Mouse (Mus musculus) midbrain, embryonic 15.5 days (tissue): ENCODE measurements around the gene Dcun1d4. TPM values are rescaled to one million over a fixed set of nuclear protein-coding genes. Genes with fewer than 3 reads are reported as not detected.
"Not testable (repeated sequence)": the region's sequence is repeated elsewhere in the genome, so short reads cannot be mapped to it uniquely, and the experiment has no call there.

Experiments used
- ATAC-seq: fragments of 200-750 bp; cut with Nextera tagmentation; replicated peaks from 2 replicates; pipeline ENCODE4 v1.8.0; 2017; ENCODE audit warnings: moderate TSS enrichment
- H3K27ac ChIP-seq: fragments of 300-500 bp; sonication (generic); 2 replicates; pipeline ENCODE4 v1.5.1; 2015; ENCODE audit warnings: mild to moderate bottlenecking, inconsistent platforms
- H3K27me3 ChIP-seq: fragments of 300-500 bp; sonication (generic); replicated peaks from 2 replicates; pipeline ENCODE4 v1.6.1; 2015; ENCODE audit warnings: inconsistent platforms
- H3K36me3 ChIP-seq: fragments of 300-500 bp; sonication (generic); replicated peaks from 2 replicates; pipeline ENCODE4 v1.6.1; 2015; ENCODE audit warnings: inconsistent platforms
- H3K4me1 ChIP-seq: fragments of 300-500 bp; sonication (generic); 2 replicates; pipeline ENCODE4 v1.6.1; 2015; ENCODE audit warnings: inconsistent platforms
- H3K4me2 ChIP-seq: fragments of 300-500 bp; sonication (generic); 2 replicates; pipeline ENCODE4 v1.6.1; 2015; ENCODE audit warnings: inconsistent platforms, mild to moderate bottlenecking, moderate library complexity
- H3K4me3 ChIP-seq: fragments of 300-500 bp; sonication (generic); 2 replicates; pipeline ENCODE4 v1.5.1; 2015; ENCODE audit warnings: mild to moderate bottlenecking, inconsistent platforms
- H3K9ac ChIP-seq: fragments of 300-500 bp; sonication (generic); 2 replicates; pipeline ENCODE4 v1.6.1; 2015; ENCODE audit warnings: mild to moderate bottlenecking, inconsistent platforms
- H3K9me3 ChIP-seq: fragments of 300-500 bp; sonication (generic); 2 replicates; pipeline ENCODE4 v1.6.1; 2016; ENCODE audit warnings: inconsistent platforms
- WGBS: fragments of 180-500 bp; shearing (Covaris S2); methylation state at CpG from one replicate; pipeline ENCODE4 v1.1.7; 2015; ENCODE audit warnings: mixed read lengths; 5-methylcytosine and 5-hydroxymethylcytosine counted together
- polyA plus RNA-seq: library from polyadenylated mRNA; unstranded; fragments of >200 nt; fragmentation: Nextera tagmentation; extraction: Ambion mirVana; gene quantifications from 2 replicates; pipeline ENCODE4 v1.2.1, GENCODE M21; 2015

Dcun1d4 gene
- polyA plus RNA-seq, 1 experiment from 2014 or later = 52.2 TPM

DNA sequence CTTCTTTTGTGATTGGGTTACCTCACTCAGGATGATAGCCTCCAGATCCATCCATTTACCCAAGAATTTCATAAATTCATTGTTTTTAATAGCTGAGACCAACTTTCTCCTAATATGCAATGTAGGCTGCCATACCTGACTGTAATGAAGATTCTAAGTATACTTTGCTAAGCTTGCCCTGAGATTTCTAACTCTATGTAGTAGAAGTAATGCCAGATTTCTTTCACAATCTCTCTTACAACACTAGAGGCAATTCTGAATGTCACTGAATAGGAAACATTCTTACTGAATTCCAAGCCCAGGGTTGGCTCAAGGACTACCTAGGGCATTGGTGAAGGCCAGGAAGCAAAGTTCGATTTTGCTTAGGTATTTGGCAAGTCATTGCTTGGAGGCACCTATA, 1.6 kb downstream of the Dcun1d4 start:
- not testable (repeated sequence) for H3K36me3 ChIP-seq, H3K9ac ChIP-seq, H3K4me1 ChIP-seq, H3K4me2 ChIP-seq, ATAC-seq, H3K4me3 ChIP-seq, H3K9me3 ChIP-seq, H3K27me3 ChIP-seq, H3K27ac ChIP-seq
- WGBS = 95% methylated on average over 1 of the region's 1 CpGs

GRCm38 (mm10) chr5:73484016-73484615, 3.3 kb downstream of the Dcun1d4 start:
- Histone ChIP-seq H3K9me3 (no peaks in the 10 kb centered on the region), H3K4me1 (peaks cover 2% of the 10 kb centered on the region; the same call in 1 of the 2 replicates), H3K4me3 (0 out of 2 replicates have a peak overlapping the region, but pooled peaks have one; percentile 3), H3K27ac (no peak overlapping the region), H3K9ac (no peak overlapping the region), H3K4me2 (no peak overlapping the region; the same call in 1 of the 2 replicates), H3K27me3 (no peaks in the 10 kb centered on the region), H3K36me3 (no peaks in the 10 kb centered on the region)
- no peak for ATAC-seq
- 52% methylated on average over 5 of the region's 5 CpGs for WGBS

GRCm38 (mm10) chr5:73486451-73486850, 5.7 kb downstream of the Dcun1d4 start:
- WGBS = 45% methylated on average over 4 of the region's 4 CpGs
- Histone ChIP-seq H3K4me1 (peaks cover 9% of the 10 kb centered on the region), H3K27me3 (no peaks in the 10 kb centered on the region), H3K4me3 (no peak overlapping the region), H3K4me2 (no peak overlapping the region), H3K27ac (no peak overlapping the region), H3K9ac (no peak overlapping the region), H3K9me3 (no peaks in the 10 kb centered on the region), H3K36me3 (no peaks in the 10 kb centered on the region)
- ATAC-seq = no peak

GRCm38 (mm10) chr5:73489915-73490314, 9.1 kb downstream of the Dcun1d4 start:
- Histone ChIP-seq H3K4me1 (peaks cover 19% of the 10 kb centered on the region), H3K36me3 (no peaks in the 10 kb centered on the region), H3K9me3 (no peaks in the 10 kb centered on the region), H3K9ac (peak overlapping the region; percentile 50), H3K27ac (peak overlapping the region; percentile 86), H3K27me3 (no peaks in the 10 kb centered on the region), H3K4me3 (peak overlapping the region; percentile 97), H3K4me2 (peak overlapping the region; percentile 71)
- 3% methylated on average over 14 of the region's 14 CpGs for WGBS
- ATAC-seq = no peak

GRCm38 (mm10) chr5:73490596-73491073, 9.8 kb downstream of the Dcun1d4 start:
- H3K9me3 ChIP-seq = no peaks in the 10 kb centered on the region
- under 1% methylated on average over 37 of the region's 37 CpGs for WGBS
- ATAC-seq = peak; percentile 96
- peak overlapping the region; percentile 96 for H3K27ac ChIP-seq
- H3K27me3 ChIP-seq = no peaks in the 10 kb centered on the region
- peaks cover 19% of the 10 kb centered on the region for H3K4me1 ChIP-seq
- no peaks in the 10 kb centered on the region for H3K36me3 ChIP-seq
- H3K4me2 ChIP-seq = peak overlapping the region; percentile 91
- peak overlapping the region; percentile 50 for H3K9ac ChIP-seq
- H3K4me3 ChIP-seq = peak overlapping the region; percentile 97

- H3K9ac ChIP-seq = peak overlapping the region; percentile 76
- no peaks in the 10 kb centered on the region for H3K9me3 ChIP-seq
- H3K4me1 ChIP-seq = peaks cover 19% of the 10 kb centered on the region
- H3K27ac ChIP-seq = peak overlapping the region; percentile 96
- no peaks in the 10 kb centered on the region for H3K36me3 ChIP-seq
- peak; percentile 58 for ATAC-seq
- H3K4me3 ChIP-seq = peak overlapping the region; percentile 97
- H3K4me2 ChIP-seq = peak overlapping the region; percentile 91
- H3K27me3 ChIP-seq = no peaks in the 10 kb centered on the region
- under 1% methylated on average over 61 of the region's 70 CpGs for WGBS
Measured at GRCm38 (mm10) chr5:73491074-73491836, 10.5 kb downstream of the Dcun1d4 start.

- Histone ChIP-seq H3K36me3 (no peaks in the 10 kb centered on the region), H3K9me3 (no peaks in the 10 kb centered on the region), H3K4me1 (peaks cover 19% of the 10 kb centered on the region), H3K4me3 (peak overlapping the region; percentile 97), H3K9ac (peak overlapping the region; percentile 76), H3K4me2 (peak overlapping the region; percentile 91), H3K27me3 (no peaks in the 10 kb centered on the region), H3K27ac (peak overlapping the region; percentile 96)
- WGBS = 1% methylated on average over 59 of the region's 59 CpGs
- ATAC-seq = peak; percentile 76
Measured at GRCm38 (mm10) chr5:73491837-73492720, 11.3 kb downstream of the Dcun1d4 start.

DNA sequence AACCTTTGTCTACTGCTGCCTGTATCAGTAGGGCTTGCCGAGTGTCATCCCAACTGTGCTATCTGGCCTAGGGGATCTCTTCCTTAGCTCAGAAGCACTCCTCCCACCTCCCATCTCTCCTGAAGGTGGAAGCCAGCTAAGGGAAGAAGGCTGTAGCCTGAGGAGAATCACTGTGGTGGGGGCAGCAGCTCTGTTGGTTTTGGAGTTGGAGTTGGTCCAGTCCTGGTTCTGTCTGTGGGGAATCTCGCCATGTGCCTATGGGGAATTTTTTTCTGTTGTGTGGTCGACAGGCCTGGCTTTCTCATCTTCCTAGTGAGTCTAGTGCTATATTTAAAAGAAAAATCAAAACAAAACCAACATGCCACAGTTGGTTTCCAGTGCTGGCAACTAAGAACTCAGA, 16.6 kb downstream of the Dcun1d4 start:
- Histone ChIP-seq H3K27me3 (no peaks in the 10 kb centered on the region), H3K36me3 (no peaks in the 10 kb centered on the region), H3K9me3 (no peaks in the 10 kb centered on the region), H3K4me1 (peaks cover 13% of the 10 kb centered on the region), H3K4me3 (no peak overlapping the region), H3K9ac (no peak overlapping the region), H3K27ac (no peak overlapping the region), H3K4me2 (no peak overlapping the region)
- no peak for ATAC-seq
- WGBS = 85% methylated on average over 3 of the region's 3 CpGs

GRCm38 (mm10) chr5:73498559-73498958, 17.8 kb downstream of the Dcun1d4 start:
- H3K36me3 ChIP-seq = no peaks in the 10 kb centered on the region
- no peak overlapping the region for H3K9ac ChIP-seq
- no peaks in the 10 kb centered on the region for H3K9me3 ChIP-seq
- 88% methylated on average over 8 of the region's 8 CpGs for WGBS
- no peak overlapping the region for H3K27ac ChIP-seq
- H3K4me1 ChIP-seq = peaks cover 3% of the 10 kb centered on the region
- H3K4me3 ChIP-seq = no peak overlapping the region
- ATAC-seq = no peak
- H3K4me2 ChIP-seq = no peak overlapping the region
- no peaks in the 10 kb centered on the region for H3K27me3 ChIP-seq

DNA sequence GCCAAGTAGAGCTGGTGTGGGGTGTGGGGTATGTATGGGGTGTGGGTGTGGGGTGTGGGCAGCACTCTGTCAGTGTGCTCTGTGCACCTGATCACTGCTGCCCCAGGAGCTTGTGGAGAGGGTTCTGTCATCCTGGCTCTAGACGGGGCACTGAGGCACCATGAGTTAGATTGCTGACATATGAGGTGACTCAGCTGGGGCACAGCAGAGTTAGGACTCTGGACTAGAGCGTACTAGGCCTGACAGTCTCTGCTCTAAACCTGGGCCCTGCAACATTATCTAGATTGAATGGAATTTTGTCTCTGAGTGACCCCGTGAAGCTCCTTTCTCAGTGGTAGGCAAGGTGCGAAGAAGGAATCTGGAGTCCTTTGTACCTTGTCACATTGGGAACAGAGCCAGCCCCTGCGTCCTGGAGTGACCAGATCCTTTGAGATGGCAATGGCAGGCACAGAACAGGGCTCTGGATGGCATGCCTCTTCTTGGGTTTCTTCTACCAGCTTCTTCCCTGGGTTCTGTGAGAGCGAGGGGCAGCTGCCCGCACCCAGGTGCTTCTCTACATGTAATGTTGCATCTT, 20.2 kb downstream of the Dcun1d4 start:
- no peaks in the 10 kb centered on the region for H3K27me3 ChIP-seq
- no peak overlapping the region for H3K4me2 ChIP-seq
- WGBS = 82% methylated on average over 7 of the region's 7 CpGs
- no peaks in the 10 kb centered on the region for H3K4me1 ChIP-seq
- no peaks in the 10 kb centered on the region for H3K36me3 ChIP-seq
- no peak overlapping the region for H3K9ac ChIP-seq
- no peak overlapping the region for H3K4me3 ChIP-seq
- H3K9me3 ChIP-seq = no peaks in the 10 kb centered on the region
- no peak overlapping the region for H3K27ac ChIP-seq
- no peak for ATAC-seq

- 93% methylated on average over 9 of the region's 9 CpGs for WGBS
- H3K9me3 ChIP-seq = no peaks in the 10 kb centered on the region
- H3K36me3 ChIP-seq = no peaks in the 10 kb centered on the region
- no peak overlapping the region for H3K9ac ChIP-seq
- H3K27me3 ChIP-seq = no peaks in the 10 kb centered on the region
- no peaks in the 10 kb centered on the region for H3K4me1 ChIP-seq
- no peak for ATAC-seq
- H3K4me2 ChIP-seq = no peak overlapping the region
- H3K27ac ChIP-seq = no peak overlapping the region
- H3K4me3 ChIP-seq = no peak overlapping the region
Measured at GRCm38 (mm10) chr5:73502422-73502821, 21.6 kb downstream of the Dcun1d4 start.
